Mouse (Mus musculus) thymus, adult 2 months (tissue): ENCODE measurements around the gene Btbd9.

ENCODE experiments used
- CTCF ChIP-seq: fragments of 200-500 bp; IDR thresholded peaks from 2 replicates; pipeline ENCODE4 v1.5.1; 2012; ENCODE audit warnings: mild to moderate bottlenecking, control low read depth, low read length, moderate library complexity, borderline replicate concordance; ENCODE audit not compliant: control insufficient read depth, poor library complexity, insufficient read depth; ENCODE audit errors: extremely low read depth
- POLR2A ChIP-seq: fragments of 200-500 bp; IDR thresholded peaks from 2 replicates; pipeline ENCODE4 v1.6.1; 2012; ENCODE audit warnings: mild to moderate bottlenecking, low read length, control low read depth, moderate library complexity; ENCODE audit not compliant: control insufficient read depth, poor library complexity, insufficient read depth; ENCODE audit errors: extremely low read depth

DNA sequence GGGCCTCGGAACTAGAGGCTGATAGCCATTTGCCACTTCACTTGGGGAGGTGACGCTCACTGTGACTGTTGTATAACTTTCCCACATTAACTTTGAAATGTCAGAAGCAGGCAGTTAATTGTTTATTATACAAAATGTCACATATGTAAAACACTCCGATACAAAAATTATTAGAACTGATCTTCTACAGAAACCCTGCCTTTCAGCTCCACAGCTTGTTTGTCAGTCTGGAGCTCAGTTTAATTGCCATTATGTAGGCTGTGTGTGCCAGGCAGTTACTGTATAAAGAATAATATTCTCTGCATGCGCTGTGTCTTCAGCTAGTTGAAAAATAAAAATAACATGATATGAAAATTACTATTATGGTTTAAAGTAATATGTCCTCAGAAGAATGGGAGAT, 267.4 kb downstream of the Btbd9 start:
- TF ChIP-seq POLR2A, result no peak
- TF ChIP-seq CTCF, result no peak
